Mouse (Mus musculus): ENCODE data around the gene Slc9a5. TPM values are rescaled to one million over a fixed set of nuclear protein-coding genes. Genes with fewer than 3 reads are reported as not detected.

Slc9a5 gene
- polyA plus RNA-seq, 1 experiment from 2014 or later, result 1.7 TPM

GRCm38 (mm10) chr8:105311718-105312117, 36.9 kb upstream of the Slc9a5 start:
- WGBS, result 84% methylated on average over 1 of the region's 1 CpGs
- Histone ChIP-seq H3K9me3 (no peaks in the 10 kb centered on the region), H3K4me2 (replicated peaks) (no peak overlapping the region), H3K27me3 (replicated peaks) (no peaks in the 10 kb centered on the region), H3K36me3 (peaks cover 44% of the 10 kb centered on the region), H3K4me3 (replicated peaks) (no peak overlapping the region), H3K9ac (no peak overlapping the region), H3K27ac (no peak overlapping the region), H3K4me1 (replicated peaks) (no peaks in the 10 kb centered on the region)
- no peak for ATAC-seq

- no peaks in the 10 kb centered on the region for H3K9me3 ChIP-seq
- H3K27me3 ChIP-seq (replicated peaks), result no peaks in the 10 kb centered on the region
- peaks cover 36% of the 10 kb centered on the region for H3K36me3 ChIP-seq
- H3K4me2 ChIP-seq (replicated peaks), result no peak overlapping the region
- H3K4me1 ChIP-seq (replicated peaks), result no peaks in the 10 kb centered on the region
- 83% methylated on average over 8 of the region's 8 CpGs for WGBS
- H3K9ac ChIP-seq, result no peak overlapping the region
- no peak for ATAC-seq
- no peak overlapping the region for H3K4me3 ChIP-seq (replicated peaks)
- H3K27ac ChIP-seq, result no peak overlapping the region
Measured at GRCm38 (mm10) chr8:105312891-105313481, 35.7 kb upstream of the Slc9a5 start.

- H3K4me1 ChIP-seq (replicated peaks), result no peaks in the 10 kb centered on the region
Measured at GRCm38 (mm10) chr8:105313622-105314402, 34.8 kb upstream of the Slc9a5 start.

DNA sequence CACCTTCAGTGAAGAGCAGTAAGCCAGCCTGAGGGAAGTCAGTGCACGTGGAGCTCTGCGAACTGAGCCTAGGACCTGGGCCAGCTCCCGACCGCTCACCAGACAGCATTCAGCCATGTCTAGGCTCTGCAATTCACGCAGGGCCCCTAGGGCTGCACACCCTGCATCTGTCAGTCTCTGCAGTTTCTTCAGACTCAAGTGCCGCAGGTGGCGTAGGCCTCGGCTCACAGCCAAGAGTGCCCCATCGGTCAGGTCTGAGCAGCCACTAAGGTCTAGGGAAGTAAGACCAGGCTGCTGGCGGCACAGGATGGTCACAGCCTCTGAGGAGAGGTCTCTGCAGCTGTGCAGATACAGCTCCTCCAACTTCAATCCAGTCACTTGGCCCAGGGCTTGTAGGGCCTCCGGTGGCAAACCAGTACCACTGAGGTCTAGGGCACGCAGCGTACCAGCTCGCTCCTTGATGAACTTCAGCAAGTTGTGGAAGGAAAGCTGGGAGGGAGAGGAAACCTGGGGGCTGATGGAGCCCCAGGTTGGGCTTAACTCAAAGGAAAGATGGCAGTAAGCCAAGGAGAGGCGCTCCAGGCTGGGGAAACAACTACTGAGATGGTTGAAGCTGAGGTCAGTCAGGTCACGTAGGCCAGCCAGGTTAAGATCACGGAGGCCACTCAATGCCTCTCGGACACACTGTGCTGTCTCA, 33.4 kb upstream of the Slc9a5 start:
- no peaks in the 10 kb centered on the region for H3K9me3 ChIP-seq
- H3K36me3 ChIP-seq, result peaks cover 30% of the 10 kb centered on the region
- H3K4me3 ChIP-seq (replicated peaks), result no peak overlapping the region
- no peak overlapping the region for H3K4me2 ChIP-seq (replicated peaks)
- 89% methylated on average over 18 of the region's 18 CpGs for WGBS
- no peak overlapping the region for H3K27ac ChIP-seq
- no peak for ATAC-seq
- H3K4me1 ChIP-seq (replicated peaks), result no peaks in the 10 kb centered on the region
- no peaks in the 10 kb centered on the region for H3K27me3 ChIP-seq (replicated peaks)
- H3K9ac ChIP-seq, result no peak overlapping the region

More at GRCm38 (mm10) chr8:105313622-105314402, 34.8 kb upstream of the Slc9a5 start:
- no peak for ATAC-seq
- Histone ChIP-seq H3K9ac (no peak overlapping the region), H3K27ac (no peak overlapping the region), H3K36me3 (peaks cover 30% of the 10 kb centered on the region), H3K9me3 (no peaks in the 10 kb centered on the region), H3K4me3 (replicated peaks) (no peak overlapping the region), H3K4me2 (replicated peaks) (no peak overlapping the region), H3K27me3 (replicated peaks) (no peaks in the 10 kb centered on the region)
- WGBS, result 86% methylated on average over 9 of the region's 9 CpGs

DNA sequence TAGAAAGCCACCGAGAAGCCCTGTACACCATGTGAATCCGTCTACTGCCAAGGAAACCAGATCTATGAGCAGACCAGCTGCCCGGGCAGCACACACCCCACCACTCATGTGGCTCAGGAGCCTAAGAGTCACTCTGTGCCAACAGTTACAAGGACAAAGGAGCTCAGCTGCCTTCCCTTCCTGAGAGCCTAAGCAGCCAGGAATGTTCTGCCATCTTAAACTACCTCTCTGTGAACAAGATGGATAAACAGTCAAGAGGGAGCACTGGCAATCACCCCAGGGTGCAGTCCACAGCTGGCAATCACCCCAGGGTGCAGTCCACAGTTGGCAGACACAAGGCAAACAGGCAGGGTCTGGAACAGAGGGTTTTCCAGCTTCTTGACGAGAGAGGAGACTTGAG, 30.7 kb upstream of the Slc9a5 start:
- H3K27ac ChIP-seq, result no peak overlapping the region
- no peaks in the 10 kb centered on the region for H3K4me1 ChIP-seq (replicated peaks)
- no peaks in the 10 kb centered on the region for H3K27me3 ChIP-seq (replicated peaks)
- H3K4me3 ChIP-seq (replicated peaks), result no peak overlapping the region
- H3K4me2 ChIP-seq (replicated peaks), result no peak overlapping the region
- ATAC-seq, result no peak
- no peak overlapping the region for H3K9ac ChIP-seq
- H3K9me3 ChIP-seq, result no peaks in the 10 kb centered on the region
- H3K36me3 ChIP-seq, result peaks cover 24% of the 10 kb centered on the region
- WGBS, result 84% methylated on average over 4 of the region's 4 CpGs

- WGBS, result 83% methylated on average over 11 of the region's 11 CpGs
- H3K4me1 ChIP-seq (replicated peaks), result no peaks in the 10 kb centered on the region
- H3K27ac ChIP-seq, result no peak overlapping the region
- H3K36me3 ChIP-seq, result peaks cover 18% of the 10 kb centered on the region
- no peaks in the 10 kb centered on the region for H3K27me3 ChIP-seq (replicated peaks)
- no peak overlapping the region for H3K4me3 ChIP-seq (replicated peaks)
- no peak overlapping the region for H3K4me2 ChIP-seq (replicated peaks)
- no peaks in the 10 kb centered on the region for H3K9me3 ChIP-seq
- no peak for ATAC-seq
- H3K9ac ChIP-seq, result no peak overlapping the region
Measured at GRCm38 (mm10) chr8:105318662-105319190, 29.9 kb upstream of the Slc9a5 start.

DNA sequence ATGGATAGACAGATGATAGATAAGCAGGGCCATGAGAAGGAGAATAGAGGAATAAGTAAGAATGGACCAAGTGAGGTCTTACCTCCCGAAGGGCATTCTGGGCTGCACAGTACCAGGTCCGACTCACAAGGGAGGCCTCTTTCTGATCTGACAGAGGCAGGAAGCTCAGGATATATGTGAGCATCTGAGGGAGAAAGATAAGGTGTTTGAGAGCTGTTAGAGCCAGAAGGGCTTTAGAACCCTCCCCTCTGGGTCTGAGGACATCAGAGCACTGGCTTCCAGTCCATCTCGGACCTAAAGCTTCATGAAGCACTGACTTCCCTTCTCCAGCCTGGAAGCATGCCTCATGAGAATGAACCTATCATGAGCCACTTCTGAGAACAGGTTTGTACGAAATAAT, 25.5 kb upstream of the Slc9a5 start:
- ATAC-seq, result no peak
- H3K9ac ChIP-seq, result no peak overlapping the region
- H3K36me3 ChIP-seq, result peaks cover 4% of the 10 kb centered on the region; the same call in 1 of the 2 replicates
- 87% methylated on average over 4 of the region's 4 CpGs for WGBS
- no peaks in the 10 kb centered on the region for H3K27me3 ChIP-seq (replicated peaks)
- no peak overlapping the region for H3K4me3 ChIP-seq (replicated peaks)
- no peak overlapping the region for H3K27ac ChIP-seq
- H3K4me1 ChIP-seq (replicated peaks), result peaks cover 15% of the 10 kb centered on the region
- H3K4me2 ChIP-seq (replicated peaks), result no peak overlapping the region
- no peaks in the 10 kb centered on the region for H3K9me3 ChIP-seq

DNA sequence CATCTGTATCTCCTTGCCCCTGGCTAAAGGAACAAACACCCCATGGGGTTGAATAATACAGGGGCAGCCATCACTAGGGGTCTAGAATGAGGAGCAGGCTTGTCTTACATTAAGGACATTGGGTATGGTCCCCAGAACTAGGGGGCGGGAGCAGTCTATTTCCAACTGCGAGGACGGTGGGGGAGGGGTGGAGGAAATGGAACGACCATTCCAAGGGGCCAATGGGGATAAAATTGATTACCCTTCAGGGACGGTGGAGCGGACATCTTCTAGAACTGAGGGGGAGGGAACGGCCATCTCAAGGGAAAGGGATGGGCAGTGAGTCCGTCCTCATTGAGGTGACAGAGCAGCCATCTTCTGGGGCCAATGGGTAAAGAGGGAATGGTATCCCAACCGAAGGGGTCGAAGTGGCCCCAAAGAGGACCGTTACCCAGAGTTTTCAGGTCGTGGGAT, 23.0 kb upstream of the Slc9a5 start:
- Histone ChIP-seq H3K4me2 (replicated peaks) (peak overlapping the region; percentile 74), H3K4me1 (replicated peaks) (peaks cover 22% of the 10 kb centered on the region), H3K36me3 (peaks cover 27% of the 10 kb centered on the region), H3K9me3 (no peaks in the 10 kb centered on the region), H3K9ac (peak overlapping the region; percentile 79), H3K4me3 (replicated peaks) (peak overlapping the region; percentile 68), H3K27ac (peak overlapping the region; percentile 86; the same call in 1 of the 2 replicates), H3K27me3 (replicated peaks) (no peaks in the 10 kb centered on the region)
- WGBS, result 0% methylated on average over 12 of the region's 12 CpGs
- no peak for ATAC-seq

DNA sequence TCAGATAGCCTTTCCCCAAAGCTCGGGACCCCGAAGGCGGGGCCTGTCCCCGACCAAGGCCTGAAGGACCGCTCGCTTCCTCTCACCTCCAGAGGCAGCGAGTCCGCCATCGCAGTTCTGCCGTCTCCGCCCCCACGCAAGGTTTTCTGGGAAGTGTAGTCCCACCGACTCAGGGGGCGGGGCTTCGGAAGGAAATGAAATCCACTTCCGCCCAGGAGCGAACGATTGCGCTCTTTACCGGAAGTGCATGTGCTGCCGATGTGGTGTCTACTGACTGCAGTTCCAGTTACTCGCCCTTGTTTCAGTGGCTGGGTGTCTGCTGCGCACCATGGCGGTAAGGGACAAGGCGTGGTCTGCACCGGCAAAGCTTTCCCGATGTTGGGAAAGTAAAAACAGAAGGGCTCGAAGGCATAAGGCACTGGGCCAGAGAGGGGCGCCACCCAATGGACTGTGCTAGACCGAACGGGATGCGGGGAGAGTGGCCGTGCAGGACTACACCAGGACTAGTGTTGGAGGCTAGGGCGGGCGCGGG, 22.4 kb upstream of the Slc9a5 start, which contains the start of the genes Lrrc29 and Tmem208:
Gene Lrrc29 (minus strand): TSS at position 138 of the 532 bp plus-strand sequence.
Gene Tmem208 (plus strand): TSS at position 214 of the 532 bp plus-strand sequence.
- peak within 1 kb of the TSS; percentile 86 for H3K27ac ChIP-seq
- no peaks in the 10 kb centered on the region for H3K27me3 ChIP-seq (replicated peaks)
- H3K9me3 ChIP-seq, result no peaks in the 10 kb centered on the region
- under 1% methylated on average over 36 of the region's 36 CpGs for WGBS
- ATAC-seq, result peak; percentile 94
- H3K9ac ChIP-seq, result peak within 1 kb of the TSS; percentile 79
- H3K4me2 ChIP-seq (replicated peaks), result peak within 1 kb of the TSS; percentile 74
- peaks cover 31% of the 10 kb centered on the region for H3K36me3 ChIP-seq
- H3K4me3 ChIP-seq (replicated peaks), result peak within 1 kb of the TSS; percentile 68
- peaks cover 22% of the 10 kb centered on the region for H3K4me1 ChIP-seq (replicated peaks)

DNA sequence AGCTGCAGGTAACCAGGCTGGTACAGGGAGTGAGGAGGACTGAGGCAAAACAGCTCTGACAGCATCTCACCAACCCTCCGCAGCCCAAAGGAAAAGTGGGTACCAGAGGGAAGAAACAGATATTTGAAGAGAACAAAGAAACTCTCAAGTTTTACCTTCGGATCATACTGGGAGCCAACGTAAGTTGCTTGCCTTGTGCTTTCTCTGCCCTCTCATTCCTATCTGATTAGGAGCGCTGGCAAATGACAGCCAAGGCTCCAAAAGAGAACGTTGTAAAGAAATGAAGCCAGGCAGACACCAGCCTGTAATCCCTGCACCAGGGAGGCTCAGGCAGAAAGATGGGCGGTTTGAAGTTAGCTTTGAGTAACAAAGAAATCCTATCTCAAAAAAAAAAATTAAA, 21.7 kb upstream of the Slc9a5 start:
- peaks cover 39% of the 10 kb centered on the region for H3K36me3 ChIP-seq
- peak overlapping the region; percentile 68 for H3K4me3 ChIP-seq (replicated peaks)
- H3K9me3 ChIP-seq, result no peaks in the 10 kb centered on the region
- H3K4me1 ChIP-seq (replicated peaks), result peaks cover 26% of the 10 kb centered on the region
- WGBS, result 32% methylated on average over 6 of the region's 6 CpGs
- peak overlapping the region; percentile 74 for H3K9ac ChIP-seq
- peak overlapping the region; percentile 86; the same call in 1 of the 2 replicates for H3K27ac ChIP-seq
- ATAC-seq, result no peak
- peak overlapping the region; percentile 74 for H3K4me2 ChIP-seq (replicated peaks)
- no peaks in the 10 kb centered on the region for H3K27me3 ChIP-seq (replicated peaks)

- Histone ChIP-seq H3K4me2 (replicated peaks) (no peak overlapping the region), H3K4me1 (replicated peaks) (peaks cover 23% of the 10 kb centered on the region), H3K9me3 (no peaks in the 10 kb centered on the region), H3K27ac (no peak overlapping the region), H3K36me3 (peaks cover 54% of the 10 kb centered on the region), H3K27me3 (replicated peaks) (no peaks in the 10 kb centered on the region), H3K4me3 (replicated peaks) (no peak overlapping the region), H3K9ac (no peak overlapping the region)
- ATAC-seq, result no peak
- 86% methylated on average over 12 of the region's 12 CpGs for WGBS
Measured at GRCm38 (mm10) chr8:105330325-105330724, 18.3 kb upstream of the Slc9a5 start.

- Histone ChIP-seq H3K9ac (no peak overlapping the region), H3K4me3 (replicated peaks) (no peak overlapping the region), H3K9me3 (no peaks in the 10 kb centered on the region), H3K4me1 (replicated peaks) (peaks cover 21% of the 10 kb centered on the region), H3K27ac (no peak overlapping the region), H3K4me2 (replicated peaks) (no peak overlapping the region), H3K27me3 (replicated peaks) (no peaks in the 10 kb centered on the region), H3K36me3 (peaks cover 63% of the 10 kb centered on the region)
- no peak for ATAC-seq
- 94% methylated on average over 22 of the region's 22 CpGs for WGBS
Measured at GRCm38 (mm10) chr8:105331469-105331868, 17.2 kb upstream of the Slc9a5 start.
